Mouse (Mus musculus) C2C12 (cell line): ENCODE data around the gene Cmtm3. TPM values are rescaled to one million over a fixed set of nuclear protein-coding genes. Genes with fewer than 3 reads are reported as not detected.

Experiments used
- H3K27me3 ChIP-seq: one replicate; pipeline ENCODE4 v1.6.1; 2011; ENCODE audit not compliant: control insufficient read depth, insufficient read depth, insufficient read length
- H3K36me3 ChIP-seq: one replicate; pipeline ENCODE4 v1.6.1; 2011; ENCODE audit not compliant: control insufficient read depth, insufficient read depth
- H3K4me3 ChIP-seq: one replicate; pipeline ENCODE4 v1.5.1; 2011; ENCODE audit warnings: mild to moderate bottlenecking, control low read depth; ENCODE audit not compliant: poor library complexity, insufficient read depth, severe bottlenecking
- H3K79me2 ChIP-seq: one replicate; pipeline ENCODE4 v1.6.1; 2011; ENCODE audit not compliant: control insufficient read depth, insufficient read depth
- H3K79me3 ChIP-seq: one replicate; pipeline ENCODE4 v1.6.1; 2011; ENCODE audit warnings: low read depth, control low read depth
- H3ac ChIP-seq: one replicate; pipeline ENCODE3; 2011; ENCODE audit warnings: low read depth; ENCODE audit not compliant: control insufficient read depth, insufficient read length
- CEBPB ChIP-seq: IDR thresholded peaks from one replicate; pipeline ENCODE4 v1.6.1; 2011; ENCODE audit warnings: low read depth, mild to moderate bottlenecking, control low read depth, moderate library complexity
- CTCF ChIP-seq: IDR thresholded peaks from one replicate; pipeline ENCODE4 v1.5.1; 2011; ENCODE audit not compliant: control insufficient read depth, insufficient read depth, insufficient read length
- FOSL1 ChIP-seq: IDR thresholded peaks from one replicate; pipeline ENCODE4 v1.8.0; 2011; ENCODE audit warnings: mild to moderate bottlenecking, low read length; ENCODE audit not compliant: poor library complexity, insufficient read depth, severe bottlenecking
- MAX ChIP-seq: IDR thresholded peaks from one replicate; pipeline ENCODE4 v1.6.1; 2011; ENCODE audit warnings: mild to moderate bottlenecking, control low read depth
- MYOD1 ChIP-seq: IDR thresholded peaks from one replicate; pipeline ENCODE4 v1.6.1; 2011; ENCODE audit warnings: low read depth; ENCODE audit not compliant: control insufficient read depth, insufficient read length
- MYOG ChIP-seq: IDR thresholded peaks from one replicate; pipeline ENCODE4 v1.6.1; 2011; ENCODE audit not compliant: control insufficient read depth, insufficient read length; ENCODE audit errors: extremely low read depth
- USF1 ChIP-seq: IDR thresholded peaks from one replicate; pipeline ENCODE4 v1.6.1; 2011; ENCODE audit warnings: low read depth, mild to moderate bottlenecking, control low read depth, moderate library complexity
- polyA plus RNA-seq: library from polyadenylated mRNA; unstranded; fragments of >200 nt; fragmentation: generic; extraction: Trizol; gene quantifications from one replicate; pipeline ENCODE4 v1.2.1, GENCODE M21; 2012; ENCODE audit warnings: missing spikeins

The Cmtm3 gene
- polyA plus RNA-seq, 1 experiment, result 86.5 TPM

DNA sequence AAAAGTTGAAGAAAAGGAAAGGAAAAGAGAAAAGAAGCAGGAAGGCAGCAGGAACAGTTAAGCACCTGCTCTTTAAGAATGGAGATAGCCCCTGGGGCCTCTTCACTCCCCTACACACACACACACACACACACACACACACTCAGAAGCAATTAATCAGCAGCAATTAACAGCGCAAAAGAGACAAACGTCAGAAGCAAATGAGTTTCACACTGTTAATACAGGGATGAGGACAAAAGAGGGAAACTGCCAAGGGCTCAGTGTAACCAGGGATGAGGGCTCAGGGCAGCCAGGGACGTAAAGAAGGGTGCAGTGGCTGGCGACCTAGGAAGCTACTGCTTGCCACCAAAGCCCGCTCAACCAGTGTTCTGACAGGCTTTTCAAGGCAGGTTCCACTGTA lies 28.2 kb downstream of the Cmtm3 start:
- Histone ChIP-seq H3K79me2 (peaks cover 55% of the 10 kb centered on the region), H3K36me3 (no peaks in the 10 kb centered on the region), H3K27me3 (no peaks in the 10 kb centered on the region), H3ac (no peak overlapping the region), H3K79me3 (peaks cover 14% of the 10 kb centered on the region), H3K4me3 (no peak overlapping the region)
- no peak for TF ChIP-seq CTCF
- TF ChIP-seq FOSL1, result no peak
- no peak for TF ChIP-seq CEBPB
- TF ChIP-seq MYOD1, result no peak
- TF ChIP-seq MAX, result no peak
- TF ChIP-seq MYOG, result no peak
- TF ChIP-seq USF1, result no peak

- Histone ChIP-seq H3K4me3 (no peak overlapping the region), H3K79me2 (peaks cover 71% of the 10 kb centered on the region), H3ac (no peak overlapping the region), H3K79me3 (peaks cover 21% of the 10 kb centered on the region), H3K36me3 (no peaks in the 10 kb centered on the region), H3K27me3 (no peaks in the 10 kb centered on the region)
- TF ChIP-seq CEBPB (no peak), CTCF (no peak), MYOG (no peak), MYOD1 (no peak), USF1 (no peak), MAX (no peak), FOSL1 (no peak)
These were observed 30.4 kb downstream of the Cmtm3 start for GRCm38 (mm10) chr8:104369591-104369990.

GRCm38 (mm10) chr8:104370071-104370470 lies 30.9 kb downstream of the Cmtm3 start:
- Histone ChIP-seq H3K4me3 (no peak overlapping the region), H3K79me2 (peaks cover 71% of the 10 kb centered on the region), H3K36me3 (no peaks in the 10 kb centered on the region), H3K27me3 (no peaks in the 10 kb centered on the region), H3ac (no peak overlapping the region), H3K79me3 (peaks cover 21% of the 10 kb centered on the region)
- no peak for TF ChIP-seq MYOG
- no peak for TF ChIP-seq USF1
- TF ChIP-seq CEBPB, result no peak
- TF ChIP-seq MAX, result no peak

- H3K79me3 ChIP-seq, result peaks cover 27% of the 10 kb centered on the region
- no peaks in the 10 kb centered on the region for H3K27me3 ChIP-seq
- no peak overlapping the region for H3ac ChIP-seq
- no peak for TF ChIP-seq MYOD1
- TF ChIP-seq CTCF, result no peak
- no peak for TF ChIP-seq MAX
- TF ChIP-seq CEBPB, result no peak
- no peak for TF ChIP-seq FOSL1
- no peak for TF ChIP-seq MYOG
- no peak for TF ChIP-seq USF1
- H3K4me3 ChIP-seq, result no peak overlapping the region
- H3K36me3 ChIP-seq, result no peaks in the 10 kb centered on the region
- H3K79me2 ChIP-seq, result peaks cover 78% of the 10 kb centered on the region
These were observed 31.9 kb downstream of the Cmtm3 start for GRCm38 (mm10) chr8:104371121-104371520.

- H3K36me3 ChIP-seq, result no peaks in the 10 kb centered on the region
- TF ChIP-seq FOSL1 (no peak), MYOG (no peak), CTCF (no peak), USF1 (no peak), CEBPB (no peak), MAX (no peak), MYOD1 (no peak)
- peaks cover 34% of the 10 kb centered on the region for H3K79me3 ChIP-seq
- H3K27me3 ChIP-seq, result no peaks in the 10 kb centered on the region
- no peak overlapping the region for H3K4me3 ChIP-seq
- peaks cover 84% of the 10 kb centered on the region for H3K79me2 ChIP-seq
- no peak overlapping the region for H3ac ChIP-seq
These were observed 34.6 kb downstream of the Cmtm3 start for GRCm38 (mm10) chr8:104373779-104374178.

DNA sequence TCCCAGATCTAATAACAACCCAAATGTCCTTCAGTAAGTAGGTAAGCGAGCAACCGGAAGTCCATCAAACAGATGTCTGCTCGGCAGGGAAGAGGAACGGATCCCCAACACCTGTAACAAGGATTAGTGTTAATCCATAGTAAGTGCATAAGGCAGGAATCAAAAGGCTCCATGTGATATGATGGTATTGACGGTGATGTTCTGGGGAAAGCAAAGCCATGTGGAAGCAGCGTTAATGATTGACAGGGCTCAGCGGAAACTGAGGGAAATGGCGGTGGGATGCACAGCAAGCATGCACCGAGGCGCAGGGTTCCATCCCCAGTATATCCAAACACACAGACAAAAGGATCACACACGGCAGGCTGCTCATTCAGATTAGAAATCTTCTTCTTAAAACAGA lies 35.1 kb downstream of the Cmtm3 start:
- Histone ChIP-seq H3K36me3 (no peaks in the 10 kb centered on the region), H3K79me2 (peaks cover 84% of the 10 kb centered on the region), H3K4me3 (no peak overlapping the region), H3K79me3 (peaks cover 34% of the 10 kb centered on the region), H3K27me3 (no peaks in the 10 kb centered on the region), H3ac (no peak overlapping the region)
- no peak for TF ChIP-seq MYOG
- TF ChIP-seq CTCF, result no peak
- no peak for TF ChIP-seq USF1
- no peak for TF ChIP-seq MAX
- TF ChIP-seq CEBPB, result no peak
- no peak for TF ChIP-seq FOSL1
- no peak for TF ChIP-seq MYOD1
